Comparison of ENCODE assay signal across 8 mouse cellular contexts in the genomic region with DNA sequence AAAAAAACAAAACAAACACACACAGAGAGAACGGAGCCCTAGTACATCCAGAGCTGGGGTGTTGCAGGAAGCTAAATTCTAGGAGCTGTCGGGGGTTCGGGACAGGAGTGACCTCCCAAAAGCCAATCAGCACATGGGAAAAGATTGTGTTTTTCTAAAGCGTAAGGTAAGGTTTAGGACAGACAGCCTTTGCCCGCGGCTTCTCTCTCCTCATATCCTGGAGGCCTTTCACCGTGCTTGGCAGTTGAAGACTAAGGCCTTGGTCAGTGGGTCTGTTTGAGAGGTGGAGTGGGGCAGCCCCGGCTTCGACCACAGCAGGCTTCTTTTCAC. TPM values are rescaled to one million over a fixed set of nuclear protein-coding genes. Genes with fewer than 3 reads are reported as not detected.
DNase-seq lines count a peak whose midpoint lies in the region; ATAC-seq and TF ChIP-seq lines count a peak whose summit lies in the region.

No protein-coding gene starts in this region.

- H3K36me3 ChIP-seq in heart, adult 2 months (ENCODE audit: control insufficient read depth, insufficient read depth, low read length), result no peaks in the 10 kb centered on the region
- H3K36me3 ChIP-seq in thymus, adult 2 months (ENCODE audit: control insufficient read depth, insufficient read depth, low read length), result peaks cover 26% of the 10 kb centered on the region
- H3K36me3 ChIP-seq in liver, embryonic 13.5 days, result peaks cover 52% of the 10 kb centered on the region

- H3K4me1 ChIP-seq in heart, adult 2 months (ENCODE audit: control insufficient read depth, insufficient read depth, low read length), result peaks cover 6% of the 10 kb centered on the region; the same call in 1 of the 2 replicates
- peaks cover 39% of the 10 kb centered on the region for H3K4me1 ChIP-seq in thymus, adult 2 months (replicated peaks; ENCODE audit: control insufficient read depth, insufficient read depth, low read length)
- peaks cover 72% of the 10 kb centered on the region for H3K4me1 ChIP-seq in liver, embryonic 13.5 days (replicated peaks)

- ATAC-seq in liver, embryonic 13.5 days (ENCODE audit: low read depth), result no peak

- peak overlapping the region; percentile 96 for H3K27ac ChIP-seq in heart, adult 2 months
- peak overlapping the region; percentile 96 for H3K27ac ChIP-seq in thymus, adult 2 months (ENCODE audit: control insufficient read depth, insufficient read depth, low read length)
- H3K27ac ChIP-seq in liver, embryonic 13.5 days, result peak overlapping the region; percentile 100

- intact Hi-C loops in heart, adult 2 months (cut with DNase I), result loop anchor here (2.0 kb wide), 1 partner anchor 42 kb away; a partner anchor contains a TSS

- no peaks in the 10 kb centered on the region for H3K79me2 ChIP-seq in heart, adult 2 months (replicated peaks; ENCODE audit: control insufficient read depth, insufficient read depth, low read length)

- WGBS in heart, adult 2 months, result 47% methylated on average over 9 of the region's 9 CpGs
- 13% methylated on average over 9 of the region's 9 CpGs for WGBS in thymus, adult 2 months
- 6% methylated on average over 9 of the region's 9 CpGs for WGBS in liver, embryonic 13.5 days (ENCODE audit: insufficient replicate concordance)

- no peaks in the 10 kb centered on the region for H3K27me3 ChIP-seq in heart, adult 2 months (ENCODE audit: control insufficient read depth, insufficient read depth, low read length)
- H3K27me3 ChIP-seq in thymus, adult 2 months (ENCODE audit: control insufficient read depth, insufficient read depth, low read length), result no peaks in the 10 kb centered on the region
- no peaks in the 10 kb centered on the region for H3K27me3 ChIP-seq in liver, embryonic 13.5 days

- no peak for DNase-seq in heart, adult 2 months
- no peak for DNase-seq in heart, adult 8-10 months (ENCODE audit: low spot score)
- no peak for DNase-seq in thymus, adult 2 months
- DNase-seq in thymus, postnatal 10 days (ENCODE audit: low spot score in 2 of 2), result no peak
- DNase-seq in liver, embryonic 13.5 days, result no peak
- DNase-seq in embryo, embryonic 11 days, result no peak
- no peak for DNase-seq in cerebellum, adult 8-10 months
- DNase-seq in left cerebral cortex, adult 8-10 months (ENCODE audit: low spot score in 2 of 2), result no peak

- no peak for TF ChIP-seq POLR2A in heart, adult 2 months (IDR thresholded peaks at IDR 0.05; ENCODE audit: insufficient read depth, low read depth, low read length)
- TF ChIP-seq POLR2A in thymus, adult 2 months (IDR thresholded peaks at IDR 0.05; ENCODE audit: control insufficient read depth, extremely low read depth, insufficient read depth, low read length, poor library complexity), result no peak

- H3K4me2 ChIP-seq in liver, embryonic 13.5 days, result peak overlapping the region; percentile 98

- H3K4me3 ChIP-seq in heart, adult 2 months, result peak overlapping the region; percentile 52
- peak overlapping the region; percentile 99 for H3K4me3 ChIP-seq in thymus, adult 2 months (ENCODE audit: control insufficient read depth, insufficient read depth, low read length)
- peak overlapping the region; percentile 96 for H3K4me3 ChIP-seq in liver, embryonic 13.5 days (replicated peaks)

- TF ChIP-seq CTCF in heart, adult 2 months (IDR thresholded peaks at IDR 0.05), result no peak
- TF ChIP-seq CTCF in thymus, adult 2 months (IDR thresholded peaks at IDR 0.05; ENCODE audit: borderline replicate concordance, control insufficient read depth, extremely low read depth, insufficient read depth, low read length, poor library complexity), result no peak

- H3K9ac ChIP-seq in heart, adult 2 months (ENCODE audit: low read depth, low read length), result peak overlapping the region; percentile 85
- H3K9ac ChIP-seq in liver, embryonic 13.5 days, result peak overlapping the region; percentile 97

- TF ChIP-seq EP300 in heart, adult 2 months (IDR thresholded peaks at IDR 0.05; ENCODE audit: insufficient read depth, low read depth, low read length), result no peak

- H3K9me3 ChIP-seq in liver, embryonic 13.5 days (replicated peaks), result no peaks in the 10 kb centered on the region

RNA-seq across cellular contexts. Expression of a gene that starts 0.7 kb away (rescaled TPM):
- total RNA-seq in heart, adult 2 months (2021), result 10 to 100 TPM; 12.6 to 15.7 TPM
- 18.1 and 23.3 TPM in 2 replicates for polyA plus RNA-seq in heart, adult 2 months (2012; rRNA removed)
- 10 to 100 TPM; 11.7 to 14.6 (median 12.8) TPM for total RNA-seq in heart, adult 8-10 months (2022)
- 201 and 217 TPM in 2 replicates for polyA plus RNA-seq in thymus, adult 2 months (2012; rRNA removed)
- 53.0 and 53.7 TPM in 2 replicates for polyA plus RNA-seq in liver, embryonic 13.5 days (2015; fragmentation: Nextera tagmentation; extraction: Ambion mirVana)
- total RNA-seq in left cerebral cortex, adult 8-10 months (2022), result 10 to 100 TPM; 10.2 to 12.3 (median 11.4) TPM

RNA-seq across cellular contexts. Expression of a gene that starts 0.8 kb away (rescaled TPM):
- 1 to 10 TPM; 3.3 to 3.7 TPM for total RNA-seq in heart, adult 2 months (2021)
- 6.1 and 9.5 TPM in 2 replicates for polyA plus RNA-seq in heart, adult 2 months (2012; rRNA removed)
- 1 to 10 TPM; 2.3 to 4.4 (median 3.6) TPM for total RNA-seq in heart, adult 8-10 months (2022)
- polyA plus RNA-seq in thymus, adult 2 months (2012; rRNA removed), result 388 and 467 TPM in 2 replicates
- polyA plus RNA-seq in liver, embryonic 13.5 days (2015; fragmentation: Nextera tagmentation; extraction: Ambion mirVana), result 16.0 and 16.2 TPM in 2 replicates
- 1 to 10 TPM in 2 of 4 experiments, under 1 TPM in 2; 0.50 to 1.3 (median 0.83) TPM for total RNA-seq in left cerebral cortex, adult 8-10 months (2022)

RNA-seq across cellular contexts. Expression of a gene that starts 14.8 kb away (rescaled TPM):
- not detected for total RNA-seq in heart, adult 2 months (2021)
- polyA plus RNA-seq in heart, adult 2 months (2012; rRNA removed), result 0.16 TPM in 1 of 2 replicates, not detected in the other
- not detected for total RNA-seq in heart, adult 8-10 months (2022)
- polyA plus RNA-seq in thymus, adult 2 months (2012; rRNA removed), result 1.7 and 1.8 TPM in 2 replicates
- 78.8 and 85.7 TPM in 2 replicates for polyA plus RNA-seq in liver, embryonic 13.5 days (2015; fragmentation: Nextera tagmentation; extraction: Ambion mirVana)
- total RNA-seq in left cerebral cortex, adult 8-10 months (2022), result under 1 TPM in 1 of 4 experiments, not detected in 3; 0.34 TPM

RNA-seq across cellular contexts. Expression of a gene that starts 26.8 kb away (rescaled TPM):
- under 1 TPM; 0.44 to 0.48 TPM for total RNA-seq in heart, adult 2 months (2021)
- 0.57 and 0.79 TPM in 2 replicates for polyA plus RNA-seq in heart, adult 2 months (2012; rRNA removed)
- 1 to 10 TPM in 2 of 4 experiments, under 1 TPM in 1, not detected in 1; 0.63 to 1.3 (median 1.2) TPM for total RNA-seq in heart, adult 8-10 months (2022)
- polyA plus RNA-seq in thymus, adult 2 months (2012; rRNA removed), result 0.06 TPM in 1 of 2 replicates, not detected in the other
- 0.30 TPM in 1 of 2 replicates, not detected in the other for polyA plus RNA-seq in liver, embryonic 13.5 days (2015; fragmentation: Nextera tagmentation; extraction: Ambion mirVana)
- 1 to 10 TPM in 3 of 4 experiments, under 1 TPM in 1; 0.91 to 3.0 (median 1.8) TPM for total RNA-seq in left cerebral cortex, adult 8-10 months (2022)

RNA-seq across cellular contexts. Expression of a gene that starts 26.8 kb away (rescaled TPM):
- total RNA-seq in heart, adult 2 months (2021), result 100 to 1,000 TPM; 109 to 129 TPM
- polyA plus RNA-seq in heart, adult 2 months (2012; rRNA removed), result 217 and 273 TPM in 2 replicates
- total RNA-seq in heart, adult 8-10 months (2022), result 100 to 1,000 TPM; 123 to 137 (median 131) TPM
- polyA plus RNA-seq in thymus, adult 2 months (2012; rRNA removed), result 286 and 322 TPM in 2 replicates
- polyA plus RNA-seq in liver, embryonic 13.5 days (2015; fragmentation: Nextera tagmentation; extraction: Ambion mirVana), result 50.5 and 55.3 TPM in 2 replicates
- 10 to 100 TPM; 12.2 to 23.8 (median 17.1) TPM for total RNA-seq in left cerebral cortex, adult 8-10 months (2022)
